Mouse (Mus musculus): ENCODE data around the gene C4bp. TPM values are rescaled to one million over a fixed set of nuclear protein-coding genes. Genes with fewer than 3 reads are reported as not detected.
A peak's percentile ranks its signal among the peaks of the same experiment; 100 is the strongest.

C4bp gene
- polyA plus RNA-seq, 1 experiment from 2014 or later: 0.38 TPM

- Histone ChIP-seq H3K9me3 (replicated peaks) (no peaks in the 10 kb centered on the region), H3K9ac (no peak overlapping the region), H3K36me3 (no peaks in the 10 kb centered on the region), H3K4me1 (no peaks in the 10 kb centered on the region), H3K27ac (no peak overlapping the region), H3K27me3 (replicated peaks) (no peaks in the 10 kb centered on the region), H3K4me2 (no peak overlapping the region), H3K4me3 (no peak overlapping the region)
- no peak for ATAC-seq
- 63% methylated on average over 4 of the region's 4 CpGs for WGBS (ENCODE audit: insufficient replicate concordance)
Measured at GRCm38 (mm10) chr1:130644103-130644502, 17.3 kb downstream of the C4bp start.

- no peaks in the 10 kb centered on the region for H3K36me3 ChIP-seq
- H3K4me1 ChIP-seq: no peaks in the 10 kb centered on the region
- H3K9me3 ChIP-seq (replicated peaks): no peaks in the 10 kb centered on the region
- no peak overlapping the region for H3K4me2 ChIP-seq
- H3K27me3 ChIP-seq (replicated peaks): no peaks in the 10 kb centered on the region
- H3K9ac ChIP-seq: no peak overlapping the region
- H3K4me3 ChIP-seq: no peak overlapping the region
- no peak for ATAC-seq
- H3K27ac ChIP-seq: no peak overlapping the region
Measured at GRCm38 (mm10) chr1:130640967-130641366, 20.5 kb downstream of the C4bp start.

GRCm38 (mm10) chr1:130633761-130634410 lies 27.5 kb downstream of the C4bp start:
- H3K27me3 ChIP-seq (replicated peaks): no peaks in the 10 kb centered on the region
- no peak overlapping the region for H3K27ac ChIP-seq
- H3K4me2 ChIP-seq: peak overlapping the region; percentile 34; the same call in 1 of the 2 replicates
- WGBS (ENCODE audit: insufficient replicate concordance): 15% methylated on average over 16 of the region's 16 CpGs
- 0 out of 2 replicates have a peak, but pooled peaks have one; percentile 27 for ATAC-seq
- no peak overlapping the region for H3K9ac ChIP-seq
- H3K4me1 ChIP-seq: no peaks in the 10 kb centered on the region
- no peaks in the 10 kb centered on the region for H3K9me3 ChIP-seq (replicated peaks)
- no peak overlapping the region for H3K4me3 ChIP-seq
- H3K36me3 ChIP-seq: no peaks in the 10 kb centered on the region

GRCm38 (mm10) chr1:130633316-130633715 lies 28.1 kb downstream of the C4bp start:
- Histone ChIP-seq H3K4me2 (no peak overlapping the region), H3K9ac (no peak overlapping the region), H3K27ac (no peak overlapping the region), H3K4me1 (no peaks in the 10 kb centered on the region), H3K36me3 (no peaks in the 10 kb centered on the region), H3K4me3 (no peak overlapping the region), H3K9me3 (replicated peaks) (no peaks in the 10 kb centered on the region), H3K27me3 (replicated peaks) (no peaks in the 10 kb centered on the region)
- ATAC-seq: no peak
- WGBS (ENCODE audit: insufficient replicate concordance): 78% methylated on average over 8 of the region's 8 CpGs

- Histone ChIP-seq H3K27ac (no peak within 1 kb of the TSS), H3K36me3 (no peaks in the 10 kb centered on the region), H3K9ac (no peak within 1 kb of the TSS), H3K9me3 (replicated peaks) (no peaks in the 10 kb centered on the region), H3K27me3 (replicated peaks) (no peaks in the 10 kb centered on the region), H3K4me2 (no peak within 1 kb of the TSS), H3K4me3 (no peak within 1 kb of the TSS), H3K4me1 (no peaks in the 10 kb centered on the region)
- 75% methylated on average over 2 of the region's 2 CpGs for WGBS (ENCODE audit: insufficient replicate concordance)
- ATAC-seq: no peak
Measured at GRCm38 (mm10) chr1:130629521-130629920, 31.9 kb downstream of the C4bp start, which contains the start of gene Zp3r. Gene Zp3r, minus strand, starts transcription at chr1:130629621.

GRCm38 (mm10) chr1:130596291-130596690 lies 65.1 kb downstream of the C4bp start:
- no peak for ATAC-seq
- WGBS (ENCODE audit: insufficient replicate concordance): 65% methylated on average over 2 of the region's 2 CpGs
- H3K36me3 ChIP-seq: no peaks in the 10 kb centered on the region
- no peaks in the 10 kb centered on the region for H3K4me1 ChIP-seq
- H3K9me3 ChIP-seq (replicated peaks): no peaks in the 10 kb centered on the region
- H3K27ac ChIP-seq: no peak overlapping the region
- H3K9ac ChIP-seq: no peak overlapping the region
- no peak overlapping the region for H3K4me2 ChIP-seq
- H3K4me3 ChIP-seq: no peak overlapping the region
- H3K27me3 ChIP-seq (replicated peaks): no peaks in the 10 kb centered on the region

- Histone ChIP-seq H3K27me3 (replicated peaks) (no peaks in the 10 kb centered on the region), H3K4me2 (no peak overlapping the region), H3K4me1 (no peaks in the 10 kb centered on the region), H3K27ac (no peak overlapping the region), H3K4me3 (no peak overlapping the region), H3K9ac (no peak overlapping the region), H3K36me3 (no peaks in the 10 kb centered on the region), H3K9me3 (replicated peaks) (no peaks in the 10 kb centered on the region)
- 79% methylated on average over 9 of the region's 9 CpGs for WGBS (ENCODE audit: insufficient replicate concordance)
- no peak for ATAC-seq
Measured at GRCm38 (mm10) chr1:130588659-130589058, 72.8 kb downstream of the C4bp start.

Other genes starting within 250 kb of the C4bp start
- gene Cd55b, start 238.6 kb downstream of the C4bp start, polyA plus RNA-seq (2016; fragmentation: Nextera tagmentation; extraction: Ambion mirVana): 0.14 TPM in 1 of 2 replicates, not detected in the other
- gene Cd55, start 198.9 kb downstream of the C4bp start, polyA plus RNA-seq (2016; fragmentation: Nextera tagmentation; extraction: Ambion mirVana): 23.7 and 26.2 TPM in 2 replicates
- gene Zp3r, start 32.0 kb downstream of the C4bp start, polyA plus RNA-seq (2016; fragmentation: Nextera tagmentation; extraction: Ambion mirVana): not detected in 2 replicates
- not detected in 2 replicates for gene Gm29427, start 54.2 kb upstream of the C4bp start, polyA plus RNA-seq (2016; fragmentation: Nextera tagmentation; extraction: Ambion mirVana)
- gene Yod1, start 55.7 kb upstream of the C4bp start, polyA plus RNA-seq (2016; fragmentation: Nextera tagmentation; extraction: Ambion mirVana): 49.3 and 49.7 TPM in 2 replicates
- 7.1 and 9.0 TPM in 2 replicates for gene Pfkfb2, start 67.6 kb upstream of the C4bp start, polyA plus RNA-seq (2016; fragmentation: Nextera tagmentation; extraction: Ambion mirVana)
- 8.0 and 8.5 TPM in 2 replicates for gene AA986860, start 70.3 kb upstream of the C4bp start, polyA plus RNA-seq (2016; fragmentation: Nextera tagmentation; extraction: Ambion mirVana)
- not detected in 2 replicates for gene Fcamr, start 139.3 kb upstream of the C4bp start, polyA plus RNA-seq (2016; fragmentation: Nextera tagmentation; extraction: Ambion mirVana)
- 0.11 and 0.13 TPM in 2 replicates for gene Pigr, start 165.1 kb upstream of the C4bp start, polyA plus RNA-seq (2016; fragmentation: Nextera tagmentation; extraction: Ambion mirVana)
- not detected in 2 replicates for gene Fcmr, start 204.0 kb upstream of the C4bp start, polyA plus RNA-seq (2016; fragmentation: Nextera tagmentation; extraction: Ambion mirVana)
- gene Il24, start 225.8 kb upstream of the C4bp start, polyA plus RNA-seq (2016; fragmentation: Nextera tagmentation; extraction: Ambion mirVana): not detected in 2 replicates
- not detected in 2 replicates for gene Il20, start 249.8 kb upstream of the C4bp start, polyA plus RNA-seq (2016; fragmentation: Nextera tagmentation; extraction: Ambion mirVana)